Mouse (Mus musculus) forebrain, embryonic 16.5 days (tissue): Measurements from ENCODE around the gene Dnajc5. TPM values are rescaled to one million over a fixed set of nuclear protein-coding genes. Genes with fewer than 3 reads are reported as not detected.
A peak's percentile ranks its signal among the peaks of the same experiment; 100 is the strongest.

Source experiments
- ATAC-seq: fragments of 200-750 bp; cut with Nextera tagmentation; 2 replicates; pipeline ENCODE4 v1.8.0; 2017; ENCODE audit warnings: mild to moderate bottlenecking, moderate library complexity
- H3K27ac ChIP-seq: fragments of 300-500 bp; sonication (generic); 2 replicates; pipeline ENCODE4 v1.5.1; 2014; ENCODE audit warnings: low read length, control low read depth
- H3K27me3 ChIP-seq: fragments of 300-500 bp; sonication (generic); replicated peaks from 2 replicates; pipeline ENCODE4 v1.6.1; 2014; ENCODE audit warnings: low read length; ENCODE audit not compliant: control insufficient read depth, insufficient read depth
- H3K36me3 ChIP-seq: fragments of 300-500 bp; sonication (generic); 2 replicates; pipeline ENCODE4 v1.6.1; 2014; ENCODE audit not compliant: control insufficient read depth, insufficient read depth
- H3K4me1 ChIP-seq: fragments of 300-500 bp; sonication (generic); replicated peaks from 2 replicates; pipeline ENCODE4 v1.6.1; 2014; ENCODE audit warnings: low read length; ENCODE audit not compliant: control insufficient read depth, insufficient read depth
- H3K4me2 ChIP-seq: fragments of 300-500 bp; sonication (generic); 2 replicates; pipeline ENCODE4 v1.6.1; 2014; ENCODE audit warnings: mild to moderate bottlenecking, low read length, control low read depth
- H3K4me3 ChIP-seq: fragments of 300-500 bp; sonication (generic); replicated peaks from 2 replicates; pipeline ENCODE4 v1.5.1; 2014; ENCODE audit warnings: mild to moderate bottlenecking, low read length, control low read depth
- H3K9ac ChIP-seq: fragments of 300-500 bp; sonication (generic); replicated peaks from 2 replicates; pipeline ENCODE4 v1.6.1; 2014; ENCODE audit warnings: low read depth, low read length, control low read depth
- H3K9me3 ChIP-seq: fragments of 300-500 bp; sonication (generic); 2 replicates; pipeline ENCODE4 v1.6.1; 2016; ENCODE audit warnings: low read length; ENCODE audit not compliant: control insufficient read depth
- WGBS: fragments of 180-500 bp; shearing (Covaris S2); extraction: QIAGEN DNeasy Blood & Tissue Kit; methylation state at CpG from one replicate; pipeline ENCODE4 v1.1.7; 2014; 5-methylcytosine and 5-hydroxymethylcytosine counted together
- polyA plus RNA-seq: library from polyadenylated mRNA; unstranded; fragments of >200 nt; fragmentation: Nextera tagmentation; extraction: Ambion mirVana; gene quantifications from 2 replicates; pipeline ENCODE4 v1.2.1, GENCODE M21; 2015

Gene Dnajc5
- polyA plus RNA-seq, 1 experiment from 2014 or later, result 239 TPM

DNA sequence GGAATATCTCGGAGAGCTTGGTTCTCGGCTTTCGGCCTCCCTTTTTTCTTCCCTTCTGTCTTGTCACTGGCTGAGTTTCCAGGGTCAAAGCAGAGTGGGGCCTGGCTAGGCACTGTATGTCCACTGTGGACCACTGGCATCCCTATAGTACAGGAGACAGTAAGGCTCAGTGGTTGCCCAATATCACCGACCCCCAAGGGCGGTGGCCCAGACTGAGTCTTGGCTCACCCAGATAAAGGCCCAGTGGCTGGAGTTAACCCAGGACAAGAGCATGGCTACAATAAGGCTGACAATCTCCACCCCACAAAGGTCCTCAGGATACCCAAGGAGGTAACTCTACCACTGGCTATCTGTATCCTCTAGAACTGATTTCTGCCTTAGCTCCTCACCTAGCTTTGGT is 70.2 kb downstream of the Dnajc5 start:
- Histone ChIP-seq H3K4me3 (no peak overlapping the region), H3K27me3 (no peaks in the 10 kb centered on the region), H3K27ac (no peak overlapping the region), H3K9me3 (no peaks in the 10 kb centered on the region), H3K4me2 (no peak overlapping the region), H3K36me3 (peaks cover 25% of the 10 kb centered on the region), H3K9ac (no peak overlapping the region), H3K4me1 (peaks cover 23% of the 10 kb centered on the region)
- WGBS, result 96% methylated on average over 5 of the region's 5 CpGs
- ATAC-seq, result no peak

DNA sequence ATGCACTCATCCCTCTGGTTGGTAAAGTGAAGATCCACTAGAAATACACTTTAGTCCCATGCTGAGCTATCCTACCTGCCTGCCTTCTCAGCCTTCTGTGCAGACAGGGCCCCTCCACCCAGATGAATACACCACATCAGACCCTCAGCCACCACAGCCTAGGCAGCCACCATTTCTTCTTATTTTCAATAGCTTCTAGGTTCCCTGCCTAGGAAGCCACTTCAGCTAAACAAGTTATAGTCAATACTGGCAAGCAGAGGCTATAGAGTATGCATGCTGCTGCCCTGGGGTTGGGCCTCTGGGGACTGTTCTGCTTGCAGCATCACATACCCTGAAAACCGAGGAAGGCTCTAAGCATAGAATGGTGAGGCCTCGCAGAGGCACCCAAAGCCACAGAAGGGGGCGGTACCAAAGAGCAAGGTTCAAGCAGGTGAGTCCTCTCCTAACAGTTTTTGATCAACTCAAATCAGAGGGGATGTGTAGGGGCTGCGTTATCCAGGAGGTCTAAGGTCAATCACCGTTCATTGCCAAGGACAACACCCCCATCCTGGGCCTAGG is 71.3 kb downstream of the Dnajc5 start, which contains the start of gene Prpf6:
Prpf6 (plus strand) TSS at position 341 of the 558 bp plus-strand sequence.
- no peak for ATAC-seq
- peaks cover 14% of the 10 kb centered on the region for H3K36me3 ChIP-seq

DNA sequence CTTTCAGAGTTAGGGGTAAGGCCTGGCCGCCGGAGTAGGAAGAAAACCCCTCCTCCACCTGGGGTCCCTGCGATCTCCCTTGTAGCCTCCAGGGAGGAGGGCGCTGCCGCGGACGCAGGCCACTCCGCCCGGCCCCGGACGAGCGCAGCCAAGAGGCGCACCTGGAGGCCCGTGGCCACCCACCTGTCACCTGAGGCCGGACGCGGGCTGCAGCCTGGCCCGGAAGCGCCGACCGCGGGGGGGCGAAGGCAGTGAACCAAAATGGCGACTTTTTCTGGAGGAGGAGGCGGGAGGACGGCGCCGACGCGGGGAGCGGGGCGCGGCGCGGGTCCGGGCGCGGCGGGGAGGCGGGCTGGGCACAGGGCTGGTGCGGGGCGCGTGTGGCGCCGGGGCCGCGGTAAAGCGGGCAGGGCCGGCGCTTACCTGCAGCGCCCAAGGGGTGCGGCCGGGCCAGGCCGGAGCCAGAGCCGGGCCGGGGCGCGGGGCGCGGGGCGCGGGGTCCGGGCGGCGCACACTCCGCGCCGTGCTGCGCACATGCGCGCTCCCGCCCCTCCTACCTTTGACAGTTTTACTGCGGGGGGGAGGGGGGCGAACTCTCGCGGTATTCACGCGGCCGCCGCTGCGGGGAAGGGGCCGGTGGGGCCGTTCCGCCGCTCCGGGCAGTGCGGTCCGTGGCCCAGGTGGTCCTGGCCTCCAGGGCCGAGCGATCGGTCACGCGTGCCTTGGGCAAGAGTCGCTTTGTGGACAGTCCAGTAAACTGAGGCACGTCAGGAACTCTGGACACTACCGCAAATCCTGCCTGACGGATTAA is 72.2 kb downstream of the Dnajc5 start, which contains the start of gene Zfp512b:
Zfp512b (minus strand) TSS at position 573 of the 811 bp plus-strand sequence.
- Histone ChIP-seq H3K9ac (peak within 1 kb of the TSS; percentile 94), H3K4me3 (peak within 1 kb of the TSS; percentile 96), H3K36me3 (peaks cover 14% of the 10 kb centered on the region), H3K27me3 (no peaks in the 10 kb centered on the region), H3K4me2 (peak within 1 kb of the TSS; percentile 62), H3K27ac (peak within 1 kb of the TSS; percentile 82), H3K9me3 (no peaks in the 10 kb centered on the region), H3K4me1 (peaks cover 23% of the 10 kb centered on the region)
- peak; percentile 83 for ATAC-seq
- under 1% methylated on average over 80 of the region's 97 CpGs for WGBS

More for the DNA sequence above, 71.3 kb downstream of the Dnajc5 start, which contains the start of gene Prpf6:
- no peaks in the 10 kb centered on the region for H3K27me3 ChIP-seq
- peak within 1 kb of the TSS; percentile 96 for H3K4me3 ChIP-seq
- H3K27ac ChIP-seq, result peak within 1 kb of the TSS; percentile 82
- peaks cover 23% of the 10 kb centered on the region for H3K4me1 ChIP-seq
- H3K9ac ChIP-seq, result peak within 1 kb of the TSS; percentile 94
- no peaks in the 10 kb centered on the region for H3K9me3 ChIP-seq
- H3K4me2 ChIP-seq, result peak within 1 kb of the TSS; percentile 62
- WGBS, result 18% methylated on average over 5 of the region's 5 CpGs

DNA sequence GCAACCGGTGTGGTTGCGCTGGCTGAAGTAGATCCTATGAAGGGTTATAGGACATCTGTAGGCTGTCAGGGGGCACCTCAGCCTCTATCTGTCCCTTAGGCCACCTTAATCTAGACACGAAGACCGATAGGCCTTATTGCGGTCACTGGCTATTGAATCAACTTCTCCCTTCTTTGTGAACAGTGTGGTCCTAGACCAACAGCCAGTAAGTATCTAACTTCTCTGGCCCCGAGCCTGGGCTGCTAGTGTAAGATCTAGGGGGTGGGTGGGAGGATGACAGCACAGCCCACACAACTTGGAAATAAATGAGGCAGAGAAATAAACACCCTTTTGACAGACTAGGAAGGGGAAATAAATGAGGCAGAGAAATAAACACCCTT is 72.7 kb downstream of the Dnajc5 start:
- peak; percentile 10; the same call in 1 of the 2 replicates for ATAC-seq
- H3K4me3 ChIP-seq, result peak overlapping the region; percentile 96
- no peaks in the 10 kb centered on the region for H3K9me3 ChIP-seq
- H3K27me3 ChIP-seq, result no peaks in the 10 kb centered on the region
- peak overlapping the region; percentile 94 for H3K9ac ChIP-seq
- peaks cover 10% of the 10 kb centered on the region for H3K36me3 ChIP-seq
- H3K27ac ChIP-seq, result peak overlapping the region; percentile 82
- H3K4me2 ChIP-seq, result peak overlapping the region; percentile 62
- WGBS, result 6% methylated on average over 6 of the region's 6 CpGs
- peaks cover 29% of the 10 kb centered on the region for H3K4me1 ChIP-seq

DNA sequence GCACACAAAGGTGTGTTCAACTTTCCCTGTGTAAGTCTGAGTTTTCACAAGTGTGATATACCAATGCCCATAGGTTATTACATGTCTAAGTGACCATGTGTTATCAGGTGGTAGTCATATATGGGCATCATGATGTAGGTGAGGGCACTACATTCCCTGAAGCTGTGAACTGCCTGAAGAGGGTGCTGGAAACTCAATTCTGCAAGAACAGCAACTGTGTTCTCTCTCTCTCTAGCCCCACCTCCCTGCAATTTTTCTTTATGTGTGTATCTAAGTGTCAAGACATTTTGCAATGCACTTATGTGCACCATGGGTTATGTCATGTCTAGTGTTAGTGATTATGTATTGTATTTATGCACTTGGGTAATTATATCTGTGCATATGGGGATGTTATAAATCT is 73.7 kb downstream of the Dnajc5 start:
- Histone ChIP-seq H3K4me2 (no peak overlapping the region), H3K4me3 (no peak overlapping the region), H3K9ac (no peak overlapping the region), H3K9me3 (no peaks in the 10 kb centered on the region), H3K36me3 (peaks cover 6% of the 10 kb centered on the region), H3K27ac (no peak overlapping the region), H3K4me1 (peaks cover 33% of the 10 kb centered on the region), H3K27me3 (no peaks in the 10 kb centered on the region)
- no peak for ATAC-seq

DNA sequence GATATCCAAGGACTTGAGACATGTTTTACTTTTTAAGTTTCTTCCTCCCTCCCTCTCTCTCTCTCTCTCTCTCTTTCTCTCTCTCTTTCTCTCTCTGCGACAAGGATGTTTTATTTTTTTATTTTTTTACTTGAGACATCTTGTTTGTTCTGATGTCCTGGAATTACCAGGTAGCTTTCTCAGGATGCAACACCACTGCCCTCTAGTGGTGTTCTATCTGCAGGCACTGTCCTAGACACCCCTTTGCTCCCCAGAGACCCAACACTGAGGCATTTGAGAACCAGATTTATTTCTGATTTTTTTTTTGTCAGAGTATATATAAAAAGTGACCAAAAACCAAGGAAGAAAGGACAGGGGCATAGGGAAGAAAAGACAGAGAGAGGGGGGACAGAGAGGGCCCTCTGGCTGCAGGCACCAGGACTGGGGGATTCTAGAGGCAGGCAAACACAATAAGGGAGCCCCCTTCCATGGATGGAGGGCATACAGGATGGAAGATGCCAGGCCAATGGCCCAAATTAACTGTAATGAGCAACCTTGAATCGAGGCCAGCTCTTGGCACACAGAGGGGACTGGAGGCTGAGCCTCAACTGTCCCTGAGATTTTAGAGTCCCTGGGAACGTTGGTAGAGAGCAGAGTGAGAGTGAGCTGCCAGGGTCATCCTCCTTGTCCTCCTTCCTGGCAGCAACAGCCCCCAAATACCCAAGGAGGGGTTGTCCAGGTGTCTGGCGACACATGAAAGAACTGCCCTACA is 74.8 kb downstream of the Dnajc5 start:
- 60% methylated on average over 4 of the region's 4 CpGs for WGBS
- peaks cover 2% of the 10 kb centered on the region; the same call in 1 of the 2 replicates for H3K36me3 ChIP-seq
- H3K9me3 ChIP-seq, result no peaks in the 10 kb centered on the region
- no peak overlapping the region for H3K4me2 ChIP-seq
- ATAC-seq, result no peak
- H3K4me3 ChIP-seq, result no peak overlapping the region
- no peak overlapping the region for H3K9ac ChIP-seq
- no peak overlapping the region for H3K27ac ChIP-seq
- H3K4me1 ChIP-seq, result peaks cover 37% of the 10 kb centered on the region
- no peaks in the 10 kb centered on the region for H3K27me3 ChIP-seq

DNA sequence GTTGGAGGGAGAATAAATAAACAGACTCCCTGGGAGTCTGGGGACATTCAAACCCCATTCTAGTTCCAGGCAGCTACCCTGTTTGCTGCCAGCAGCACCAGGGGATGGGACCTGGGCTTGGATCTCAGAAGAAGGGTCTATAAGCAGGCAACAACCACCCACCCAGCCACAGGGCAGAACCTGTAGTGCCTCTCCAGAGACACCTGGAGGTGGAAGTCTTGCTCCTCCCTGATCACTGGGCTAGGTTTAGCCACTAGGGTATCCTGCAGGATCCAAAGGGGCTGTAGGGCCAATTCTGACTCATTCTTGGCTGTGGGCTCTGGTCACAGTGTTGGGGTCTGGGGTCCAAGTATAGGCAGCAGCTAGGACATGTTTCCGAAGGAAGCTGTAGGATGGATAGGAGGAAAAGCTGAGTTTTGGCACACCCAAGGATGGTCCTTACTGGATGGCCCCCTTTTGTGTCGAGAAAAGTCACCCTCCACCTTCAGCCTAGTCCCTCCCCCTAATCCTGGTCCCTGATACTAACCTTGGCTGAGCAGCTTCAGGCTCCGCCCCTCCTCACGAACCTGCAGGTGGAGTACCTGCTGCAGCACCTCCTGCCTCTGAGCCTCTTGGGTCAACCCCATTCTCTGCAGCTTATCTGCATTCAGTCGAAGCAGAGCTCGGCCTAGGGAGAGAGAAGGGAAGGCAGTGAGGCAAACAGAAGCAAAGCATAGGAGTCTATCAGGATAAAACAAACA is 76.1 kb downstream of the Dnajc5 start:
- Histone ChIP-seq H3K4me2 (no peak overlapping the region), H3K4me3 (no peak overlapping the region), H3K27ac (no peak overlapping the region), H3K4me1 (peaks cover 31% of the 10 kb centered on the region), H3K36me3 (no peaks in the 10 kb centered on the region), H3K9ac (no peak overlapping the region), H3K9me3 (no peaks in the 10 kb centered on the region), H3K27me3 (no peaks in the 10 kb centered on the region)
- 66% methylated on average over 6 of the region's 6 CpGs for WGBS
- ATAC-seq, result no peak

DNA sequence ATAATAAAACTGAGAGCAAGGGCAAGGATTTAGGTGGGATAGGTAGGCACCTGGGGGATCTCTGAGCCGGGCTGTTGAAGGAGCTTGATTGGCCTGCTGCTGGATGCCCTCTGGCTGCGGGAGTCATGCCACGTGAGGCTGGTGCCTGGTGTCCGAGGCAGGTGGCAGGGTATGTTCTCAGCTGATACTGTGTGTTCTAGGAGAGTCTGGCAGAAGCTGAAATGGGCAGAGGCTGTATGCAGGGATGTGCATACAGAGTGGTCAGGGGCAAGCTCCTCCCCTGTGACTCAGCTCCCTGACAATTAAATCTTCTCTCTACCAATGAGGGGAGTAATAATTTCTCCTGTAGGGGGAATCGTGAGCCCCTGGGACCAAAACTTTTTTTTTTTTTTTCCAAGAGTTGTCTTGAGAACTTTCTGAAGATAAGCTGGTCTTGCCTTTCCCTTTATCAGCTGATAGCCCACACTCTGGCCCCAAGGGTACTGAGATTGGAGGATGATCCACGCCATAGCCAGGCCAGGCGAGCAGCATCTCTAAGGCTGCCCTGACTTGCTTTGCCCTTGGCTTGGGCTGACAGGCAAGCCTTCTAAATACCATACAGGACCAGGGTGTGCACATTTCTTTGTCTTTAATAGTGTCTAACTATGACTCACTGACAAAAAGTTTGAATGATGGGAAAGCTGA is 77.2 kb downstream of the Dnajc5 start:
- WGBS, result 69% methylated on average over 7 of the region's 7 CpGs
- H3K27ac ChIP-seq, result no peak overlapping the region
- H3K4me3 ChIP-seq, result no peak overlapping the region

More for the DNA sequence above, 77.2 kb downstream of the Dnajc5 start:
- Histone ChIP-seq H3K4me2 (peak overlapping the region; percentile 85; the same call in 1 of the 2 replicates), H3K4me1 (peaks cover 34% of the 10 kb centered on the region), H3K27me3 (no peaks in the 10 kb centered on the region), H3K9me3 (no peaks in the 10 kb centered on the region), H3K9ac (no peak overlapping the region), H3K36me3 (no peaks in the 10 kb centered on the region)
- no peak for ATAC-seq
